7 mouse cellular contexts compared by ENCODE assay signal in the genomic region with DNA sequence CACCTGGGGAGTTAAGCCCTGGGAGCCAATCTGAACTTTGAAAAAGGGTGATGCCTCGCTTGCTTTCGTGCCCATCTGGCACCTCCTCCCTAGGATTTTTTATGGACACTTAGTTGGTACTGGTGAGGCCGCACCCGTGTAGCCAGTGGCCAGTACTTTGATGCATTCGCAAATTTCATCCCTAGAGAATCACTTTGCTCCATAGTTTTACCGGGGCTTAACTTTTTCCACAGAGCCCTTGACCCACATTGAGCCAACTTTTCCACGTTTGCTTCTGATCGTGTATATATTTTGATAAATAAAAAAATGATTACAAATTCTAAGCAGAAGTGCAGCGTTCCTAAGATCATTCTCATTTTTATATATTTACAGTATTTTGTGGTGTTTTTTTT. TPM values are rescaled to one million over a fixed set of nuclear protein-coding genes. Genes with fewer than 3 reads are reported as not detected.
DNase-seq lines count a peak whose midpoint lies in the region; ATAC-seq lines count a peak whose summit lies in the region.

No protein-coding gene starts in this region.

- H3K4me1 ChIP-seq in lung, embryonic 16.5 days (replicated peaks; ENCODE audit: control insufficient read depth, insufficient read depth, low read length), result 0 out of 2 replicates have a peak, but pooled peaks cover 2% of the 10 kb centered on the region
- H3K4me1 ChIP-seq in erythroblast, embryonic 14.5 days (ENCODE audit: control insufficient read depth), result peaks cover 29% of the 10 kb centered on the region
- H3K4me1 ChIP-seq in limb, embryonic 13.5 days, result peaks cover 4% of the 10 kb centered on the region
- H3K4me1 ChIP-seq in stomach, embryonic 14.5 days (ENCODE audit: control insufficient read depth, insufficient read depth, low read length), result no peaks in the 10 kb centered on the region

- H3K27me3 ChIP-seq in lung, embryonic 16.5 days (ENCODE audit: control insufficient read depth, insufficient read depth, low read depth, low read length), result no peaks in the 10 kb centered on the region
- no peaks in the 10 kb centered on the region; the same call in 1 of the 2 replicates for H3K27me3 ChIP-seq in erythroblast, embryonic 14.5 days (ENCODE audit: control insufficient read depth)
- H3K27me3 ChIP-seq in limb, embryonic 13.5 days, result peaks cover 6% of the 10 kb centered on the region; the same call in 1 of the 2 replicates
- no peaks in the 10 kb centered on the region for H3K27me3 ChIP-seq in stomach, embryonic 14.5 days (ENCODE audit: control insufficient read depth, insufficient read depth, low read length)

- H3K4me3 ChIP-seq in lung, embryonic 16.5 days (ENCODE audit: low read length), result peak overlapping the region; percentile 70
- peak overlapping the region; percentile 95 for H3K4me3 ChIP-seq in erythroblast, embryonic 14.5 days (replicated peaks)
- H3K4me3 ChIP-seq in limb, embryonic 13.5 days, result peak overlapping the region; percentile 65
- peak overlapping the region; percentile 59 for H3K4me3 ChIP-seq in stomach, embryonic 14.5 days (ENCODE audit: low read depth, low read length)

- WGBS in lung, embryonic 16.5 days, result 18% methylated on average over 9 of the region's 9 CpGs
- WGBS in limb, embryonic 13.5 days, result 19% methylated on average over 9 of the region's 9 CpGs
- 19% methylated on average over 9 of the region's 9 CpGs for WGBS in stomach, embryonic 14.5 days

- no peak; the same call in 1 of the 2 replicates for ATAC-seq in lung, embryonic 16.5 days (ENCODE audit: low read depth)
- ATAC-seq in limb, embryonic 13.5 days (ENCODE audit: low FRiP score, low read depth), result no peak
- ATAC-seq in stomach, embryonic 14.5 days (ENCODE audit: insufficient number of reproducible peaks, insufficient read depth, low FRiP score, low read depth), result no peak

- peak overlapping the region; percentile 78 for H3K9ac ChIP-seq in lung, embryonic 16.5 days (ENCODE audit: low read length)
- peak overlapping the region; percentile 77 for H3K9ac ChIP-seq in limb, embryonic 13.5 days
- H3K9ac ChIP-seq in stomach, embryonic 14.5 days (replicated peaks; ENCODE audit: low read depth, low read length), result peak overlapping the region; percentile 50

- H3K9me3 ChIP-seq in lung, embryonic 16.5 days (ENCODE audit: control insufficient read depth, low read length), result no peaks in the 10 kb centered on the region
- H3K9me3 ChIP-seq in erythroblast, embryonic 14.5 days (ENCODE audit: control insufficient read depth, low read length), result peaks cover 6% of the 10 kb centered on the region
- no peaks in the 10 kb centered on the region for H3K9me3 ChIP-seq in limb, embryonic 13.5 days
- H3K9me3 ChIP-seq in stomach, embryonic 14.5 days (ENCODE audit: control insufficient read depth, low read depth, low read length), result no peaks in the 10 kb centered on the region

- peak overlapping the region; percentile 74 for H3K27ac ChIP-seq in lung, embryonic 16.5 days (ENCODE audit: low read length)
- peak overlapping the region; percentile 75; the same call in 1 of the 2 replicates for H3K27ac ChIP-seq in limb, embryonic 13.5 days
- peak overlapping the region; percentile 75 for H3K27ac ChIP-seq in stomach, embryonic 14.5 days (ENCODE audit: low read length)

- no peaks in the 10 kb centered on the region for H3K36me3 ChIP-seq in lung, embryonic 16.5 days (ENCODE audit: control insufficient read depth, insufficient read depth, low read length)
- peaks cover 35% of the 10 kb centered on the region for H3K36me3 ChIP-seq in erythroblast, embryonic 14.5 days (ENCODE audit: control insufficient read depth)
- peaks cover 6% of the 10 kb centered on the region for H3K36me3 ChIP-seq in limb, embryonic 13.5 days
- no peaks in the 10 kb centered on the region for H3K36me3 ChIP-seq in stomach, embryonic 14.5 days (ENCODE audit: control insufficient read depth, insufficient read depth, low read length)

- peak overlapping the region; percentile 55 for H3K4me2 ChIP-seq in lung, embryonic 16.5 days (ENCODE audit: low read depth, low read length)
- peak overlapping the region; percentile 58 for H3K4me2 ChIP-seq in limb, embryonic 13.5 days (replicated peaks)
- H3K4me2 ChIP-seq in stomach, embryonic 14.5 days (replicated peaks; ENCODE audit: low read depth, low read length), result peak overlapping the region; percentile 40

- no peak for DNase-seq in lung, adult 18-20 months
- no peak for DNase-seq in cerebellum, postnatal 14 days
- no peak for DNase-seq in urinary bladder, postnatal 25 days (ENCODE audit: low spot score)

RNA-seq across cellular contexts. Expression of gene Eif1ax, which starts 0.8 kb away (rescaled TPM):
- 127 and 142 TPM in 2 replicates for polyA plus RNA-seq in lung, embryonic 16.5 days (2015; fragmentation: Nextera tagmentation; extraction: Ambion mirVana)
- 59.0 and 61.1 TPM in 2 replicates for polyA plus RNA-seq in erythroblast, embryonic 14.5 days (2012)
- 128 and 139 TPM in 2 replicates for polyA plus RNA-seq in limb, embryonic 13.5 days (2015; fragmentation: Nextera tagmentation; extraction: Ambion mirVana)
- 122 TPM in 2 replicates for polyA plus RNA-seq in stomach, embryonic 14.5 days (2014; fragmentation: Nextera tagmentation; extraction: Ambion mirVana)

RNA-seq across cellular contexts. Expression of gene Map7d2, which starts 41.6 kb away (rescaled TPM):
- 1.3 and 2.0 TPM in 2 replicates for polyA plus RNA-seq in lung, embryonic 16.5 days (2015; fragmentation: Nextera tagmentation; extraction: Ambion mirVana)
- polyA plus RNA-seq in erythroblast, embryonic 14.5 days (2012), result not detected in 2 replicates
- polyA plus RNA-seq in limb, embryonic 13.5 days (2015; fragmentation: Nextera tagmentation; extraction: Ambion mirVana), result 1.5 and 2.0 TPM in 2 replicates
- 2.4 and 2.5 TPM in 2 replicates for polyA plus RNA-seq in stomach, embryonic 14.5 days (2014; fragmentation: Nextera tagmentation; extraction: Ambion mirVana)
